Mouse (Mus musculus): Measurements from ENCODE around the gene Igf2bp3. TPM values are rescaled to one million over a fixed set of nuclear protein-coding genes. Genes with fewer than 3 reads are reported as not detected.

Igf2bp3 gene
- polyA plus RNA-seq, 1 experiment from 2014 or later: 79.9 TPM

GRCm38 (mm10) chr6:49206416-49206815 is 8.3 kb downstream of the Igf2bp3 start:
- Histone ChIP-seq H3K9ac (no peak overlapping the region), H3K4me1 (peaks cover 34% of the 10 kb centered on the region), H3K27ac (no peak overlapping the region), H3K36me3 (peaks cover 52% of the 10 kb centered on the region), H3K9me3 (no peaks in the 10 kb centered on the region), H3K4me3 (no peak overlapping the region), H3K4me2 (replicated peaks) (no peak overlapping the region), H3K27me3 (no peaks in the 10 kb centered on the region)
- ATAC-seq (ENCODE audit: low FRiP score, low read depth): no peak
- 87% methylated on average over 1 of the region's 1 CpGs for WGBS

GRCm38 (mm10) chr6:49195188-49195587 is 19.6 kb downstream of the Igf2bp3 start:
- Histone ChIP-seq H3K9ac (no peak overlapping the region), H3K27me3 (no peaks in the 10 kb centered on the region), H3K9me3 (no peaks in the 10 kb centered on the region), H3K27ac (no peak overlapping the region), H3K4me3 (no peak overlapping the region), H3K4me1 (no peaks in the 10 kb centered on the region), H3K4me2 (replicated peaks) (no peak overlapping the region), H3K36me3 (peaks cover 42% of the 10 kb centered on the region)
- 79% methylated on average over 10 of the region's 10 CpGs for WGBS
- no peak for ATAC-seq (ENCODE audit: low FRiP score, low read depth)

- H3K9me3 ChIP-seq: no peaks in the 10 kb centered on the region
- no peak for ATAC-seq (ENCODE audit: low FRiP score, low read depth)
- no peak overlapping the region for H3K4me3 ChIP-seq
- no peak overlapping the region for H3K4me2 ChIP-seq (replicated peaks)
- no peaks in the 10 kb centered on the region for H3K4me1 ChIP-seq
- H3K27ac ChIP-seq: no peak overlapping the region
- 96% methylated on average over 4 of the region's 4 CpGs for WGBS
- no peaks in the 10 kb centered on the region for H3K27me3 ChIP-seq
- peaks cover 43% of the 10 kb centered on the region for H3K36me3 ChIP-seq
- H3K9ac ChIP-seq: no peak overlapping the region
Observed at GRCm38 (mm10) chr6:49194536-49194935, 20.2 kb downstream of the Igf2bp3 start.

- peaks cover 21% of the 10 kb centered on the region for H3K36me3 ChIP-seq
- H3K9me3 ChIP-seq: 0 out of 2 replicates have a peak, but pooled peaks cover 4% of the 10 kb centered on the region
- no peak overlapping the region for H3K9ac ChIP-seq
- H3K4me2 ChIP-seq (replicated peaks): no peak overlapping the region
- ATAC-seq (ENCODE audit: low FRiP score, low read depth): no peak
- no peak overlapping the region for H3K27ac ChIP-seq
- H3K4me3 ChIP-seq: no peak overlapping the region
- no peaks in the 10 kb centered on the region for H3K27me3 ChIP-seq
- peaks cover 5% of the 10 kb centered on the region; the same call in 1 of the 2 replicates for H3K4me1 ChIP-seq
Observed at GRCm38 (mm10) chr6:49189363-49189762, 25.4 kb downstream of the Igf2bp3 start.

- Histone ChIP-seq H3K9me3 (0 out of 2 replicates have a peak, but pooled peaks cover 4% of the 10 kb centered on the region), H3K27ac (no peak overlapping the region), H3K4me1 (peaks cover 5% of the 10 kb centered on the region; the same call in 1 of the 2 replicates), H3K36me3 (peaks cover 25% of the 10 kb centered on the region), H3K9ac (no peak overlapping the region), H3K4me3 (no peak overlapping the region), H3K27me3 (no peaks in the 10 kb centered on the region), H3K4me2 (replicated peaks) (no peak overlapping the region)
- ATAC-seq (ENCODE audit: low FRiP score, low read depth): no peak
- 79% methylated on average over 7 of the region's 7 CpGs for WGBS
Observed at GRCm38 (mm10) chr6:49187299-49187698, 27.5 kb downstream of the Igf2bp3 start.

GRCm38 (mm10) chr6:49176018-49176417 is 38.7 kb downstream of the Igf2bp3 start:
- H3K27me3 ChIP-seq: no peaks in the 10 kb centered on the region
- no peak overlapping the region for H3K27ac ChIP-seq
- no peak for ATAC-seq (ENCODE audit: low FRiP score, low read depth)
- no peaks in the 10 kb centered on the region for H3K9me3 ChIP-seq
- H3K4me1 ChIP-seq: peaks cover 35% of the 10 kb centered on the region
- WGBS: 82% methylated on average over 5 of the region's 5 CpGs
- no peak overlapping the region for H3K9ac ChIP-seq
- no peak overlapping the region for H3K4me2 ChIP-seq (replicated peaks)
- H3K36me3 ChIP-seq: no peaks in the 10 kb centered on the region
- no peak overlapping the region for H3K4me3 ChIP-seq

- H3K27ac ChIP-seq: no peak overlapping the region
- H3K27me3 ChIP-seq: no peaks in the 10 kb centered on the region
- H3K9me3 ChIP-seq: no peaks in the 10 kb centered on the region
- H3K36me3 ChIP-seq: no peaks in the 10 kb centered on the region
- H3K4me2 ChIP-seq (replicated peaks): no peak overlapping the region
- no peak overlapping the region for H3K9ac ChIP-seq
- no peak overlapping the region for H3K4me3 ChIP-seq
- peaks cover 35% of the 10 kb centered on the region for H3K4me1 ChIP-seq
- no peak for ATAC-seq (ENCODE audit: low FRiP score, low read depth)
Observed at GRCm38 (mm10) chr6:49174616-49175015, 40.1 kb downstream of the Igf2bp3 start.

GRCm38 (mm10) chr6:49173674-49174073 is 41.1 kb downstream of the Igf2bp3 start:
- Histone ChIP-seq H3K9ac (no peak overlapping the region), H3K27me3 (no peaks in the 10 kb centered on the region), H3K4me2 (replicated peaks) (no peak overlapping the region), H3K27ac (no peak overlapping the region), H3K4me1 (peaks cover 43% of the 10 kb centered on the region), H3K9me3 (no peaks in the 10 kb centered on the region), H3K4me3 (no peak overlapping the region), H3K36me3 (no peaks in the 10 kb centered on the region)
- no peak for ATAC-seq (ENCODE audit: low FRiP score, low read depth)
- 71% methylated on average over 4 of the region's 4 CpGs for WGBS

GRCm38 (mm10) chr6:49173265-49173664 is 41.5 kb downstream of the Igf2bp3 start:
- Histone ChIP-seq H3K4me1 (peaks cover 45% of the 10 kb centered on the region), H3K27me3 (no peaks in the 10 kb centered on the region), H3K9me3 (no peaks in the 10 kb centered on the region), H3K27ac (no peak overlapping the region), H3K4me3 (no peak overlapping the region), H3K9ac (no peak overlapping the region), H3K36me3 (no peaks in the 10 kb centered on the region), H3K4me2 (replicated peaks) (no peak overlapping the region)
- ATAC-seq (ENCODE audit: low FRiP score, low read depth): no peak
- WGBS: 78% methylated on average over 7 of the region's 7 CpGs

- no peak for ATAC-seq (ENCODE audit: low FRiP score, low read depth)
- no peaks in the 10 kb centered on the region for H3K27me3 ChIP-seq
- H3K4me2 ChIP-seq (replicated peaks): no peak overlapping the region
- H3K9ac ChIP-seq: no peak overlapping the region
- 83% methylated on average over 5 of the region's 5 CpGs for WGBS
- H3K36me3 ChIP-seq: peaks cover 3% of the 10 kb centered on the region
- H3K27ac ChIP-seq: no peak overlapping the region
- H3K4me3 ChIP-seq: no peak overlapping the region
- H3K9me3 ChIP-seq: no peaks in the 10 kb centered on the region
- H3K4me1 ChIP-seq: peaks cover 44% of the 10 kb centered on the region
Observed at GRCm38 (mm10) chr6:49171216-49171615, 43.5 kb downstream of the Igf2bp3 start.

GRCm38 (mm10) chr6:49168648-49169047 is 46.1 kb downstream of the Igf2bp3 start:
- no peak; the same call in 1 of the 2 replicates for ATAC-seq (ENCODE audit: low FRiP score, low read depth)
- H3K4me1 ChIP-seq: peaks cover 28% of the 10 kb centered on the region
- H3K9me3 ChIP-seq: no peaks in the 10 kb centered on the region
- H3K27me3 ChIP-seq: no peaks in the 10 kb centered on the region
- H3K4me2 ChIP-seq (replicated peaks): no peak overlapping the region
- peaks cover 8% of the 10 kb centered on the region for H3K36me3 ChIP-seq
- WGBS: 28% methylated on average over 3 of the region's 3 CpGs
- no peak overlapping the region for H3K27ac ChIP-seq
- H3K9ac ChIP-seq: no peak overlapping the region
- H3K4me3 ChIP-seq: no peak overlapping the region

GRCm38 (mm10) chr6:49167406-49167805 is 47.4 kb downstream of the Igf2bp3 start:
- WGBS: 75% methylated on average over 4 of the region's 4 CpGs
- peaks cover 28% of the 10 kb centered on the region for H3K4me1 ChIP-seq
- no peak overlapping the region for H3K9ac ChIP-seq
- no peaks in the 10 kb centered on the region for H3K27me3 ChIP-seq
- H3K4me3 ChIP-seq: no peak overlapping the region
- no peak for ATAC-seq (ENCODE audit: low FRiP score, low read depth)
- no peaks in the 10 kb centered on the region for H3K9me3 ChIP-seq
- no peak overlapping the region for H3K4me2 ChIP-seq (replicated peaks)
- peaks cover 8% of the 10 kb centered on the region for H3K36me3 ChIP-seq
- no peak overlapping the region for H3K27ac ChIP-seq

GRCm38 (mm10) chr6:49166318-49166717 is 48.4 kb downstream of the Igf2bp3 start:
- peaks cover 8% of the 10 kb centered on the region for H3K36me3 ChIP-seq
- no peak overlapping the region for H3K9ac ChIP-seq
- no peak overlapping the region for H3K27ac ChIP-seq
- no peak overlapping the region for H3K4me3 ChIP-seq
- no peaks in the 10 kb centered on the region for H3K9me3 ChIP-seq
- WGBS: 80% methylated on average over 8 of the region's 8 CpGs
- no peak overlapping the region for H3K4me2 ChIP-seq (replicated peaks)
- no peaks in the 10 kb centered on the region for H3K27me3 ChIP-seq
- no peak for ATAC-seq (ENCODE audit: low FRiP score, low read depth)
- H3K4me1 ChIP-seq: peaks cover 28% of the 10 kb centered on the region

Data from limb, embryonic 13.5 days (tissue).